Mouse (Mus musculus) E14TG2a.4 (cell line): ENCODE results near the gene Hivep2.

ENCODE experiments used
- H3K27me3 ChIP-seq: 2 replicates; pipeline ENCODE4 v1.6.1; 2014; ENCODE audit warnings: low read length, control low read depth; ENCODE audit not compliant: insufficient read depth
- H3K36me3 ChIP-seq: 2 replicates; pipeline ENCODE4 v1.6.1; 2014; ENCODE audit warnings: low read length, control low read depth; ENCODE audit not compliant: insufficient read depth
- H3K4me1 ChIP-seq: replicated peaks from 2 replicates; pipeline ENCODE4 v1.6.1; 2014; ENCODE audit warnings: low read depth, low read length, control low read depth
- H3K4me3 ChIP-seq: replicated peaks from 2 replicates; pipeline ENCODE4 v1.5.1; 2014; ENCODE audit warnings: mild to moderate bottlenecking, low read length
- H3K9me3 ChIP-seq: 2 replicates; pipeline ENCODE4 v1.6.1; 2014; ENCODE audit warnings: low read length, control low read depth
- CTCF ChIP-seq: conservative IDR thresholded peaks from 2 replicates; pipeline ENCODE4 v1.5.1; 2014; ENCODE audit warnings: low read length
- NANOG ChIP-seq: IDR thresholded peaks from 2 replicates; pipeline ENCODE4 v1.6.1; 2014; ENCODE audit warnings: borderline replicate concordance, low read length, mixed read lengths
- POU5F1 ChIP-seq: IDR thresholded peaks from 2 replicates; pipeline ENCODE4 v1.6.1; 2014; ENCODE audit warnings: low read length, borderline replicate concordance

The Hivep2 gene

GRCm38 (mm10) chr10:13943706-13944105, 22.2 kb upstream of the Hivep2 start:
- H3K36me3 ChIP-seq, result no peaks in the 10 kb centered on the region
- no peaks in the 10 kb centered on the region for H3K9me3 ChIP-seq
- no peaks in the 10 kb centered on the region for H3K27me3 ChIP-seq
- TF ChIP-seq POU5F1, result no peak
- TF ChIP-seq CTCF, result no peak
- TF ChIP-seq NANOG, result no peak
- H3K4me3 ChIP-seq, result no peak overlapping the region
- H3K4me1 ChIP-seq, result no peaks in the 10 kb centered on the region

GRCm38 (mm10) chr10:13946498-13946897, 19.4 kb upstream of the Hivep2 start:
- Histone ChIP-seq H3K9me3 (no peaks in the 10 kb centered on the region), H3K4me1 (no peaks in the 10 kb centered on the region), H3K4me3 (no peak overlapping the region), H3K36me3 (no peaks in the 10 kb centered on the region), H3K27me3 (no peaks in the 10 kb centered on the region)
- no peak for TF ChIP-seq NANOG
- TF ChIP-seq POU5F1, result no peak
- TF ChIP-seq CTCF, result no peak

GRCm38 (mm10) chr10:13962965-13963364, 2.9 kb upstream of the Hivep2 start:
- Histone ChIP-seq H3K4me1 (peaks cover 3% of the 10 kb centered on the region), H3K4me3 (no peak overlapping the region), H3K36me3 (no peaks in the 10 kb centered on the region), H3K9me3 (no peaks in the 10 kb centered on the region), H3K27me3 (peaks cover 47% of the 10 kb centered on the region)
- TF ChIP-seq CTCF (no peak), POU5F1 (no peak), NANOG (no peak)

- TF ChIP-seq CTCF, result no peak
- no peak for TF ChIP-seq POU5F1
- no peak for TF ChIP-seq NANOG
- Histone ChIP-seq H3K36me3 (no peaks in the 10 kb centered on the region), H3K9me3 (no peaks in the 10 kb centered on the region), H3K4me3 (peak overlapping the region; percentile 88), H3K4me1 (peaks cover 11% of the 10 kb centered on the region), H3K27me3 (peaks cover 48% of the 10 kb centered on the region)
These were observed 1.9 kb upstream of the Hivep2 start for GRCm38 (mm10) chr10:13963908-13964500.

- TF ChIP-seq CTCF (no peak), POU5F1 (no peak)
- H3K27me3 ChIP-seq, result peaks cover 45% of the 10 kb centered on the region
- H3K4me1 ChIP-seq, result peaks cover 11% of the 10 kb centered on the region
- no peaks in the 10 kb centered on the region for H3K36me3 ChIP-seq
- H3K4me3 ChIP-seq, result peak overlapping the region; percentile 88
- H3K9me3 ChIP-seq, result no peaks in the 10 kb centered on the region
These were observed 1.2 kb upstream of the Hivep2 start for GRCm38 (mm10) chr10:13964501-13965281.

- Histone ChIP-seq H3K36me3 (no peaks in the 10 kb centered on the region), H3K4me1 (peaks cover 14% of the 10 kb centered on the region), H3K4me3 (peak overlapping the region; percentile 88), H3K27me3 (peaks cover 44% of the 10 kb centered on the region), H3K9me3 (no peaks in the 10 kb centered on the region)
- TF ChIP-seq CTCF (no peak), POU5F1 (no peak), NANOG (no peak)
These were observed 430 bp upstream of the Hivep2 start for GRCm38 (mm10) chr10:13965316-13965973.

- peaks cover 35% of the 10 kb centered on the region for H3K27me3 ChIP-seq
- TF ChIP-seq POU5F1, result no peak
- TF ChIP-seq NANOG, result no peak
- no peak for TF ChIP-seq CTCF
- H3K4me1 ChIP-seq, result peaks cover 19% of the 10 kb centered on the region
- H3K4me3 ChIP-seq, result peak overlapping the region; percentile 88
- no peaks in the 10 kb centered on the region for H3K36me3 ChIP-seq
- no peaks in the 10 kb centered on the region for H3K9me3 ChIP-seq
These were observed 1.1 kb downstream of the Hivep2 start for GRCm38 (mm10) chr10:13966830-13967450.
